Mouse (Mus musculus) thymus, adult 18-20 months (tissue): Measurements from ENCODE around the gene Baz2a.
"Not testable (repeated sequence)": the region's sequence is repeated elsewhere in the genome, so short reads cannot be mapped to it uniquely, and the experiment has no call there.

ENCODE experiments used
- DNase-seq, 2 experiments: peaks; one replicate each; pipeline ENCODE4 v3.0.0; 2022; ENCODE audit warnings: mixed read lengths in 2 of 2

The Baz2a gene

GRCm38 (mm10) chr10:128125951-128126350 is 34.6 kb downstream of the Baz2a start:
- no peak for DNase-seq

GRCm38 (mm10) chr10:128127497-128127896 is 36.1 kb downstream of the Baz2a start:
- no peak for DNase-seq

GRCm38 (mm10) chr10:128128143-128128542 is 36.8 kb downstream of the Baz2a start:
- no peak for DNase-seq

- DNase-seq: no peak
These were observed 39.9 kb downstream of the Baz2a start for GRCm38 (mm10) chr10:128131297-128131696.

- DNase-seq: no peak
These were observed 40.4 kb downstream of the Baz2a start for GRCm38 (mm10) chr10:128131812-128132211.

GRCm38 (mm10) chr10:128133650-128134332 is 42.4 kb downstream of the Baz2a start:
- DNase-seq: no peak

GRCm38 (mm10) chr10:128135374-128135773 is 44.0 kb downstream of the Baz2a start:
- DNase-seq: no peak

GRCm38 (mm10) chr10:128140236-128140952 is 49.0 kb downstream of the Baz2a start:
- DNase-seq: no peak

- DNase-seq: no peak
These were observed 50.8 kb downstream of the Baz2a start for GRCm38 (mm10) chr10:128142165-128142564.

- no peak for DNase-seq
These were observed 52.3 kb downstream of the Baz2a start for GRCm38 (mm10) chr10:128143659-128144058.

- no peak for DNase-seq
These were observed 53.6 kb downstream of the Baz2a start for GRCm38 (mm10) chr10:128144961-128145360.

- DNase-seq: no peak
These were observed 57.5 kb downstream of the Baz2a start for GRCm38 (mm10) chr10:128148789-128149365.

GRCm38 (mm10) chr10:128149592-128149991 is 58.2 kb downstream of the Baz2a start:
- DNase-seq: peak; percentile 29 to 33

GRCm38 (mm10) chr10:128150941-128151340 is 59.6 kb downstream of the Baz2a start:
- no peak for DNase-seq

- no peak for DNase-seq
These were observed 62.6 kb downstream of the Baz2a start for GRCm38 (mm10) chr10:128153978-128154377.

- DNase-seq: not testable (repeated sequence)
These were observed 74.3 kb downstream of the Baz2a start for GRCm38 (mm10) chr10:128165726-128166125.

GRCm38 (mm10) chr10:128167091-128167490 is 75.7 kb downstream of the Baz2a start:
- no peak for DNase-seq

GRCm38 (mm10) chr10:128171348-128171747 is 80.0 kb downstream of the Baz2a start:
- not testable (repeated sequence) for DNase-seq

GRCm38 (mm10) chr10:128175302-128175701 is 83.9 kb downstream of the Baz2a start:
- no peak for DNase-seq

GRCm38 (mm10) chr10:128175996-128176755 is 84.8 kb downstream of the Baz2a start:
- DNase-seq: peak; percentile 25 to 54

- no peak for DNase-seq
These were observed 85.9 kb downstream of the Baz2a start for GRCm38 (mm10) chr10:128177316-128177715.
